Mouse (Mus musculus) testis, postnatal 10 days (tissue): ENCODE measurements around the gene Rhbdd3.
A peak's percentile ranks its signal among the peaks of the same experiment; 100 is the strongest.

Source experiments
- DNase-seq: peaks from one replicate; pipeline ENCODE4 v3.0.0; 2021; ENCODE audit warnings: low spot score

Rhbdd3 gene

GRCm38 (mm10) chr11:5129035-5129480, 30.3 kb downstream of the Rhbdd3 start:
- no peak for DNase-seq

GRCm38 (mm10) chr11:5130111-5130665, 31.5 kb downstream of the Rhbdd3 start:
- DNase-seq: no peak

- no peak for DNase-seq
Observed at GRCm38 (mm10) chr11:5132751-5133150, 34.0 kb downstream of the Rhbdd3 start.

GRCm38 (mm10) chr11:5135914-5136313, 37.2 kb downstream of the Rhbdd3 start:
- DNase-seq: no peak

- no peak for DNase-seq
Observed at GRCm38 (mm10) chr11:5138642-5139041, 39.9 kb downstream of the Rhbdd3 start.

- DNase-seq: no peak
Observed at GRCm38 (mm10) chr11:5139372-5139771, 40.6 kb downstream of the Rhbdd3 start.

- peak; percentile 91 for DNase-seq
Observed at GRCm38 (mm10) chr11:5140619-5141018, 41.9 kb downstream of the Rhbdd3 start.

GRCm38 (mm10) chr11:5141252-5141651, 42.5 kb downstream of the Rhbdd3 start:
- no peak for DNase-seq

- DNase-seq: no peak
Observed at GRCm38 (mm10) chr11:5141965-5142364, 43.2 kb downstream of the Rhbdd3 start.

GRCm38 (mm10) chr11:5145600-5145999, 46.9 kb downstream of the Rhbdd3 start:
- no peak for DNase-seq

GRCm38 (mm10) chr11:5149249-5149648, 50.5 kb downstream of the Rhbdd3 start:
- no peak for DNase-seq

- DNase-seq: no peak
Observed at GRCm38 (mm10) chr11:5149955-5150354, 51.2 kb downstream of the Rhbdd3 start.

GRCm38 (mm10) chr11:5150416-5151246, 51.9 kb downstream of the Rhbdd3 start:
- DNase-seq: no peak

GRCm38 (mm10) chr11:5151247-5151630, 52.5 kb downstream of the Rhbdd3 start:
- DNase-seq: no peak

- DNase-seq: no peak
Observed at GRCm38 (mm10) chr11:5151680-5152337, 53.1 kb downstream of the Rhbdd3 start, which contains the start of gene Emid1. Emid1 (minus strand) TSS chr11:5152257.

GRCm38 (mm10) chr11:5154961-5155805, 56.5 kb downstream of the Rhbdd3 start:
- no peak for DNase-seq
